Mouse (Mus musculus): ENCODE results near the gene Amfr. TPM values are rescaled to one million over a fixed set of nuclear protein-coding genes. Genes with fewer than 3 reads are reported as not detected.

The Amfr gene
- polyA plus RNA-seq, 1 experiment from 2014 or later = 61.8 TPM

GRCm38 (mm10) chr8:94035200-94035599, 22.6 kb upstream of the Amfr start:
- Histone ChIP-seq H3K4me1 (replicated peaks; ENCODE audit: control insufficient read depth, insufficient read depth, low read length) (no peaks in the 10 kb centered on the region), H3K4me3 (ENCODE audit: low read depth, low read length) (no peak overlapping the region), H3K9ac (ENCODE audit: low read depth, low read length) (no peak overlapping the region), H3K27me3 (replicated peaks; ENCODE audit: control insufficient read depth, insufficient read depth, low read length) (no peaks in the 10 kb centered on the region), H3K4me2 (replicated peaks; ENCODE audit: low read depth) (peak overlapping the region; percentile 24), H3K27ac (ENCODE audit: low read depth, low read length) (no peak overlapping the region), H3K36me3 (ENCODE audit: control insufficient read depth, insufficient read depth) (no peaks in the 10 kb centered on the region; the same call in 1 of the 2 replicates), H3K9me3 (ENCODE audit: control insufficient read depth) (no peaks in the 10 kb centered on the region)
- ATAC-seq = no peak
- 43% methylated on average over 5 of the region's 5 CpGs for WGBS
- no peak for TF ChIP-seq CTCF (IDR thresholded peaks at IDR 0.05; ENCODE audit: low read depth)

GRCm38 (mm10) chr8:94033601-94034000, 21.0 kb upstream of the Amfr start:
- no peaks in the 10 kb centered on the region for H3K27me3 ChIP-seq (replicated peaks; ENCODE audit: control insufficient read depth, insufficient read depth, low read length)
- no peak for ATAC-seq
- H3K4me1 ChIP-seq (replicated peaks; ENCODE audit: control insufficient read depth, insufficient read depth, low read length) = no peaks in the 10 kb centered on the region
- peaks cover 7% of the 10 kb centered on the region for H3K36me3 ChIP-seq (ENCODE audit: control insufficient read depth, insufficient read depth)
- H3K9me3 ChIP-seq (ENCODE audit: control insufficient read depth) = no peaks in the 10 kb centered on the region
- no peak overlapping the region for H3K9ac ChIP-seq (ENCODE audit: low read depth, low read length)
- WGBS = 83% methylated on average over 3 of the region's 3 CpGs
- H3K4me3 ChIP-seq (ENCODE audit: low read depth, low read length) = no peak overlapping the region
- no peak overlapping the region for H3K27ac ChIP-seq (ENCODE audit: low read depth, low read length)
- no peak for TF ChIP-seq CTCF (IDR thresholded peaks at IDR 0.05; ENCODE audit: low read depth)
- H3K4me2 ChIP-seq (replicated peaks; ENCODE audit: low read depth) = no peak overlapping the region

GRCm38 (mm10) chr8:94029701-94030100, 17.1 kb upstream of the Amfr start:
- Histone ChIP-seq H3K27me3 (replicated peaks; ENCODE audit: control insufficient read depth, insufficient read depth, low read length) (no peaks in the 10 kb centered on the region), H3K9ac (ENCODE audit: low read depth, low read length) (no peak overlapping the region), H3K36me3 (ENCODE audit: control insufficient read depth, insufficient read depth) (peaks cover 43% of the 10 kb centered on the region), H3K27ac (ENCODE audit: low read depth, low read length) (no peak overlapping the region), H3K9me3 (ENCODE audit: control insufficient read depth) (no peaks in the 10 kb centered on the region), H3K4me3 (ENCODE audit: low read depth, low read length) (no peak overlapping the region), H3K4me1 (replicated peaks; ENCODE audit: control insufficient read depth, insufficient read depth, low read length) (no peaks in the 10 kb centered on the region), H3K4me2 (replicated peaks; ENCODE audit: low read depth) (no peak overlapping the region)
- 94% methylated on average over 9 of the region's 9 CpGs for WGBS
- no peak for TF ChIP-seq CTCF (IDR thresholded peaks at IDR 0.05; ENCODE audit: low read depth)
- ATAC-seq = no peak

- Histone ChIP-seq H3K4me3 (ENCODE audit: low read depth, low read length) (no peak overlapping the region), H3K36me3 (ENCODE audit: control insufficient read depth, insufficient read depth) (peaks cover 78% of the 10 kb centered on the region), H3K4me2 (replicated peaks; ENCODE audit: low read depth) (no peak overlapping the region), H3K27ac (ENCODE audit: low read depth, low read length) (no peak overlapping the region), H3K27me3 (replicated peaks; ENCODE audit: control insufficient read depth, insufficient read depth, low read length) (no peaks in the 10 kb centered on the region), H3K9ac (ENCODE audit: low read depth, low read length) (no peak overlapping the region), H3K4me1 (replicated peaks; ENCODE audit: control insufficient read depth, insufficient read depth, low read length) (no peaks in the 10 kb centered on the region), H3K9me3 (ENCODE audit: control insufficient read depth) (no peaks in the 10 kb centered on the region)
- ATAC-seq = no peak
- 96% methylated on average over 6 of the region's 6 CpGs for WGBS
- no peak for TF ChIP-seq CTCF (IDR thresholded peaks at IDR 0.05; ENCODE audit: low read depth)
Measured at GRCm38 (mm10) chr8:94023916-94024315, 11.3 kb upstream of the Amfr start.

GRCm38 (mm10) chr8:94013026-94013612, 477 bp upstream of the Amfr start:
- Histone ChIP-seq H3K36me3 (ENCODE audit: control insufficient read depth, insufficient read depth) (no peaks in the 10 kb centered on the region; the same call in 1 of the 2 replicates), H3K9me3 (ENCODE audit: control insufficient read depth) (no peaks in the 10 kb centered on the region), H3K27me3 (replicated peaks; ENCODE audit: control insufficient read depth, insufficient read depth, low read length) (no peaks in the 10 kb centered on the region), H3K4me3 (ENCODE audit: low read depth, low read length) (peak overlapping the region; percentile 84), H3K27ac (ENCODE audit: low read depth, low read length) (0 out of 2 replicates have a peak overlapping the region, but pooled peaks have one; percentile 97), H3K4me2 (replicated peaks; ENCODE audit: low read depth) (peak overlapping the region; percentile 100), H3K4me1 (replicated peaks; ENCODE audit: control insufficient read depth, insufficient read depth, low read length) (peaks cover 11% of the 10 kb centered on the region; the same call in 1 of the 2 replicates), H3K9ac (ENCODE audit: low read depth, low read length) (peak overlapping the region; percentile 94)
- no peak for ATAC-seq
- 22% methylated on average over 7 of the region's 7 CpGs for WGBS
- TF ChIP-seq CTCF (IDR thresholded peaks at IDR 0.05; ENCODE audit: low read depth) = no peak

- H3K27ac ChIP-seq (ENCODE audit: low read depth, low read length) = peak overlapping the region; percentile 97
- H3K4me1 ChIP-seq (replicated peaks; ENCODE audit: control insufficient read depth, insufficient read depth, low read length) = peaks cover 11% of the 10 kb centered on the region; the same call in 1 of the 2 replicates
- no peak for ATAC-seq
- H3K4me3 ChIP-seq (ENCODE audit: low read depth, low read length) = peak overlapping the region; percentile 84
- H3K9me3 ChIP-seq (ENCODE audit: control insufficient read depth) = no peaks in the 10 kb centered on the region
- WGBS = 1% methylated on average over 48 of the region's 48 CpGs
- H3K4me2 ChIP-seq (replicated peaks; ENCODE audit: low read depth) = peak overlapping the region; percentile 100
- H3K36me3 ChIP-seq (ENCODE audit: control insufficient read depth, insufficient read depth) = no peaks in the 10 kb centered on the region; the same call in 1 of the 2 replicates
- H3K9ac ChIP-seq (ENCODE audit: low read depth, low read length) = peak overlapping the region; percentile 94
- H3K27me3 ChIP-seq (replicated peaks; ENCODE audit: control insufficient read depth, insufficient read depth, low read length) = no peaks in the 10 kb centered on the region
- TF ChIP-seq CTCF (IDR thresholded peaks at IDR 0.05; ENCODE audit: low read depth) = 0 out of 2 replicates have a peak, but pooled peaks have one; percentile 18
Measured at GRCm38 (mm10) chr8:94011076-94012012, 1.3 kb downstream of the Amfr start.

Measured in intestine, postnatal 0 days (tissue).